Comparison of ENCODE assay signal across 1 mouse cellular context in the genomic region with DNA sequence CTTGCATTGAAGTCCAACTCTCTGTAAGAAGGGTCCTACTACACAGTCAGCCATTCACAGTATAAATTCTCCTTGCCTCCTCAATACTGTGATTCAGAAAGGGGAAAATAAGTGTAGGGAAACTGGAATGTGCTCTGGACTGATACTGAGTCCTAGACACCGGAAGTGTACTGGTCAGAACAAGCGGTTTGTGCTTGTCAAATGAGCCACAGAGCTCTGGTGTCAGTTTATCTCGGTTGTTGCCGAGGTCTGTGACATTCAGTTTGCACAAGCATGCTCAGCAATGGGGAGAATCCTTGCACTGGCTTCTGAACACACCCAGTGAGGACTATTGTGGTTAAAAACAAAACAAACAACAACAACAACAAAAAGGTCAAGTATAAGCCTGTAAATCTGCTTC.
TF ChIP-seq lines count a peak whose summit lies in the region.

No protein-coding gene starts in this region.

TF ChIP-seq in MEL, 35 proteins besides CTCF, POLR2A, EP300 and RAD21:
- TF ChIP-seq TAL1 (IDR thresholded peaks at IDR 0.05; ENCODE audit: low read length), result 0 out of 2 replicates have a peak, but pooled peaks have one; percentile 10
- no peak for TF ChIP-seq ZNF384 (IDR thresholded peaks at IDR 0.05; ENCODE audit: low read depth, low read length)
